Mouse (Mus musculus): ENCODE measurements around the gene H2afj. TPM values are rescaled to one million over a fixed set of nuclear protein-coding genes. Genes with fewer than 3 reads are reported as not detected.
A peak's percentile ranks its signal among the peaks of the same experiment; 100 is the strongest.

The H2afj gene
- total and polyA plus RNA-seq, 2 experiments from 2014 or later: 42.0 to 116 TPM

DNA sequence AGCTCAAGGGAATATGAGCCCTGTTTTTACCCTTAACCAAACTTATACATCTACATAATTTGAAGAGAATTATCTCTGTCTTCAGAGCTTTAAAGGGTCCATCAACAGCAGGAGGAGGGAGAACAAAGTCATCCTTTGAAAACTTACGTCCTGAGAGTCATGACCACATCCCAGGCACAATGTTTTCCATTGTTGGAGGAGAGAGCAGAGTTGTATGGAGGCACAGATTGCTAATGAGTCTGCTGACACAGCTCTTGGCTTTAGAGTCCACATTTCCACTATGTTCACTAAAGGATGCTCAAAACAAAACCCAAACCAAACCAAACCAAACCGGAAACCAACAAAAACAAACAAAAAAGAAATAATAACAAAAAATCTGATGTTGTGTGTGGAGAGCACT lies 36.9 kb downstream of the H2afj start:
- Histone ChIP-seq H3K36me3 (ENCODE audit: insufficient read depth, low read length) (no peaks in the 10 kb centered on the region), H3K4me2 (ENCODE audit: low read depth, low read length) (no peak overlapping the region), H3K27me3 (ENCODE audit: insufficient read depth, low read length) (no peaks in the 10 kb centered on the region), H3K4me3 (ENCODE audit: low read length) (no peak overlapping the region), H3K4me1 (ENCODE audit: insufficient read depth, low read length) (no peaks in the 10 kb centered on the region), H3K9me3 (ENCODE audit: low read length) (no peaks in the 10 kb centered on the region), H3K9ac (replicated peaks; ENCODE audit: low read length) (no peak overlapping the region), H3K27ac (no peak overlapping the region)
- DNase-seq (ENCODE audit: low spot score) (no peak), ATAC-seq (no peak)
- no peak for TF ChIP-seq CTCF (IDR thresholded peaks at IDR 0.05; ENCODE audit: low read depth)
- 53% methylated on average over 2 of the region's 2 CpGs for WGBS

GRCm38 (mm10) chr6:136845706-136846480 lies 37.8 kb downstream of the H2afj start:
- no peak overlapping the region for H3K9ac ChIP-seq (replicated peaks; ENCODE audit: low read length)
- no peaks in the 10 kb centered on the region for H3K4me1 ChIP-seq (ENCODE audit: insufficient read depth, low read length)
- H3K27me3 ChIP-seq (ENCODE audit: insufficient read depth, low read length): no peaks in the 10 kb centered on the region
- no peaks in the 10 kb centered on the region for H3K9me3 ChIP-seq (ENCODE audit: low read length)
- ATAC-seq (no peak), DNase-seq (ENCODE audit: low spot score) (no peak)
- WGBS: 74% methylated on average over 5 of the region's 5 CpGs
- no peak for TF ChIP-seq CTCF (IDR thresholded peaks at IDR 0.05; ENCODE audit: low read depth)
- H3K36me3 ChIP-seq (ENCODE audit: insufficient read depth, low read length): no peaks in the 10 kb centered on the region
- no peak overlapping the region for H3K27ac ChIP-seq
- no peak overlapping the region for H3K4me3 ChIP-seq (ENCODE audit: low read length)
- H3K4me2 ChIP-seq (ENCODE audit: low read depth, low read length): no peak overlapping the region

DNA sequence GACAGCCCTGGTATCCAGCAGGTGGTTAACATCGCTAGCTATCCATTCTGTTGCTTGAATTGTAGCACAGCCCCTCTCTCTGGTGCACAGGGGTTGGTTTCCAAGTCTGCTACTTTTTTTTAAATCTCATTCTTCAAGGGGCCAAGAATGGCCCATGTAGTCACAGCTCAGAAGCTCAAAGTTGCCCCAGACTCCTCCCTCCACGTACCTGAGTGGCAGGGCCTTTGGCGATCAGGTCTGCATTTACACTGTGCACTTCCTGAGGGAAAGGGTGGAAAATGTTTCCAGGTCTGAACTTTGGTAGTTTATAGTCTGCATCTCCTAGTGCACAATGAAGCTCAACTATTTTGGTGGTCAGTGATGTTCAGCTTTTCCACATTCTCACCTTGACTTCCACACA lies 39.2 kb downstream of the H2afj start:
- no peaks in the 10 kb centered on the region for H3K27me3 ChIP-seq (ENCODE audit: insufficient read depth, low read length)
- H3K4me3 ChIP-seq (ENCODE audit: low read length): no peak overlapping the region
- H3K4me1 ChIP-seq (ENCODE audit: insufficient read depth, low read length): no peaks in the 10 kb centered on the region
- no peak for TF ChIP-seq CTCF (IDR thresholded peaks at IDR 0.05; ENCODE audit: low read depth)
- H3K9ac ChIP-seq (replicated peaks; ENCODE audit: low read length): no peak overlapping the region
- WGBS: 92% methylated on average over 3 of the region's 3 CpGs
- H3K36me3 ChIP-seq (ENCODE audit: insufficient read depth, low read length): no peaks in the 10 kb centered on the region
- no peak for ATAC-seq
- no peak overlapping the region for H3K4me2 ChIP-seq (ENCODE audit: low read depth, low read length)
- DNase-seq (ENCODE audit: low spot score): no peak
- H3K9me3 ChIP-seq (ENCODE audit: low read length): no peaks in the 10 kb centered on the region
- H3K27ac ChIP-seq: no peak overlapping the region

DNA sequence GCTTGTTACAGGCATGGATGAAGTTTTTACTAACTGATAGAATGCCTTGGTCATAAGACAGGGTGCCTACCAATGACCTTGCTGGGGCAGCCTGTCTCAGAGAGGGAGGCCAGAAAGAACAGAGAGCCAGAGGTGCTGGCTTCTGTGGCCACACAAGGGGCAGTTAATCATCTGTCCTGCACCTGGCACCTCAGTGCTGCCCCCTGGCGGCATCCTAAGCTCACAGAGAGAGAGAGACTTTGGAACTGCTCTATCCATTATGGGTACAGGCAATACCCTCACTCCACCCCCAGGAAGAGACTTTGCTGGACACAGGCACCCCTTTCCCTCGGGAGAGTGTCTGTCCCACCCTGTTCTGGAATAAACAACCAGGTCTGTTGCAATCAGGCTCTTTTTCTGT lies 39.7 kb downstream of the H2afj start:
- Histone ChIP-seq H3K4me2 (ENCODE audit: low read depth, low read length) (no peak overlapping the region), H3K4me3 (ENCODE audit: low read length) (no peak overlapping the region), H3K4me1 (ENCODE audit: insufficient read depth, low read length) (no peaks in the 10 kb centered on the region), H3K27ac (no peak overlapping the region), H3K36me3 (ENCODE audit: insufficient read depth, low read length) (no peaks in the 10 kb centered on the region), H3K9me3 (ENCODE audit: low read length) (no peaks in the 10 kb centered on the region), H3K27me3 (ENCODE audit: insufficient read depth, low read length) (no peaks in the 10 kb centered on the region), H3K9ac (replicated peaks; ENCODE audit: low read length) (no peak overlapping the region)
- peak; percentile 11 for DNase-seq (ENCODE audit: low spot score)
- no peak for ATAC-seq
- peak; percentile 61 for TF ChIP-seq CTCF (IDR thresholded peaks at IDR 0.05; ENCODE audit: low read depth)
- 21% methylated on average over 2 of the region's 2 CpGs for WGBS

- ATAC-seq (no peak), DNase-seq (ENCODE audit: low spot score) (no peak)
- Histone ChIP-seq H3K4me2 (ENCODE audit: low read depth, low read length) (no peak overlapping the region), H3K4me1 (ENCODE audit: insufficient read depth, low read length) (no peaks in the 10 kb centered on the region), H3K4me3 (ENCODE audit: low read length) (no peak overlapping the region), H3K36me3 (ENCODE audit: insufficient read depth, low read length) (no peaks in the 10 kb centered on the region), H3K27me3 (ENCODE audit: insufficient read depth, low read length) (no peaks in the 10 kb centered on the region), H3K27ac (no peak overlapping the region), H3K9me3 (ENCODE audit: low read length) (no peaks in the 10 kb centered on the region), H3K9ac (replicated peaks; ENCODE audit: low read length) (no peak overlapping the region)
- no peak for TF ChIP-seq CTCF (IDR thresholded peaks at IDR 0.05; ENCODE audit: low read depth)
- WGBS: 85% methylated on average over 8 of the region's 8 CpGs
Measured at GRCm38 (mm10) chr6:136848399-136848798, 40.4 kb downstream of the H2afj start.

- no peak for ATAC-seq
- H3K36me3 ChIP-seq (ENCODE audit: insufficient read depth, low read length): no peaks in the 10 kb centered on the region
- H3K4me2 ChIP-seq (ENCODE audit: low read depth, low read length): no peak overlapping the region
- no peak for DNase-seq (ENCODE audit: low spot score)
- TF ChIP-seq CTCF (IDR thresholded peaks at IDR 0.05; ENCODE audit: low read depth): no peak
- H3K9ac ChIP-seq (replicated peaks; ENCODE audit: low read length): no peak overlapping the region
- H3K9me3 ChIP-seq (ENCODE audit: low read length): no peaks in the 10 kb centered on the region
- no peak overlapping the region for H3K4me3 ChIP-seq (ENCODE audit: low read length)
- H3K4me1 ChIP-seq (ENCODE audit: insufficient read depth, low read length): no peaks in the 10 kb centered on the region
- 85% methylated on average over 5 of the region's 5 CpGs for WGBS
- H3K27me3 ChIP-seq (ENCODE audit: insufficient read depth, low read length): no peaks in the 10 kb centered on the region
- no peak overlapping the region for H3K27ac ChIP-seq
Measured at GRCm38 (mm10) chr6:136848971-136849370, 40.9 kb downstream of the H2afj start.

DNA sequence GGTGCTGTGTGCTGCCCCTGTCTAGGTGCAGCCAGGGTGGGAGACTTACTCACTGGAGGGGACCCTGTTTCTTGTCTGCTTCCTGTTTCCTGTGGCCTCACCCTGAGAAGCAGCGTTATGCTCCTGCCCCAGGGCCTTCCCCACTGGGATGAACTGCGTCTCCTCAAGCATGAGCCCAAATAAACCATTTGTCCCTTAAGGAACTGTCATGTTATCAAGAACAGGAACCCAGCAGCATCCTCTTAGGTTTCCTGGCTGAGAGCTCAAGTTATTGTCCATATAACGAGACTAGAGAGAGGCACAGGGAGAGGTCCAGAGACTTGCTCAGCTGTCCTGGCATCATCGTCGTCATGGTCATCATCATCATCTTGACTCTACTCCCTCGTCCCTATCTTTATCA lies 42.2 kb downstream of the H2afj start:
- no peak overlapping the region for H3K4me3 ChIP-seq (ENCODE audit: low read length)
- no peak for ATAC-seq
- H3K27ac ChIP-seq: no peak overlapping the region
- H3K9ac ChIP-seq (replicated peaks; ENCODE audit: low read length): no peak overlapping the region
- TF ChIP-seq CTCF (IDR thresholded peaks at IDR 0.05; ENCODE audit: low read depth): no peak
- no peaks in the 10 kb centered on the region for H3K27me3 ChIP-seq (ENCODE audit: insufficient read depth, low read length)
- no peaks in the 10 kb centered on the region for H3K36me3 ChIP-seq (ENCODE audit: insufficient read depth, low read length)
- no peaks in the 10 kb centered on the region for H3K9me3 ChIP-seq (ENCODE audit: low read length)
- WGBS: 79% methylated on average over 6 of the region's 6 CpGs
- no peak for DNase-seq (ENCODE audit: low spot score)
- no peaks in the 10 kb centered on the region for H3K4me1 ChIP-seq (ENCODE audit: insufficient read depth, low read length)
- H3K4me2 ChIP-seq (ENCODE audit: low read depth, low read length): no peak overlapping the region

Measured in hindbrain, postnatal 0 days (tissue).